Mouse (Mus musculus) hematopoietic multipotent progenitor cell, adult 10-12 weeks (in vitro differentiated cells): ENCODE data around the gene Ifna12. TPM values are rescaled to one million over a fixed set of nuclear protein-coding genes. Genes with fewer than 3 reads are reported as not detected.

Source experiments
- polyA plus RNA-seq: library from polyadenylated mRNA; stranded (reverse); fragments of >175 nt; gene quantifications from 2 replicates; pipeline ENCODE4 v1.2.3, GENCODE M21; 2012; ENCODE audit warnings: low replicate concordance

The Ifna12 gene
- not detected in 2 replicates for polyA plus RNA-seq

DNA sequence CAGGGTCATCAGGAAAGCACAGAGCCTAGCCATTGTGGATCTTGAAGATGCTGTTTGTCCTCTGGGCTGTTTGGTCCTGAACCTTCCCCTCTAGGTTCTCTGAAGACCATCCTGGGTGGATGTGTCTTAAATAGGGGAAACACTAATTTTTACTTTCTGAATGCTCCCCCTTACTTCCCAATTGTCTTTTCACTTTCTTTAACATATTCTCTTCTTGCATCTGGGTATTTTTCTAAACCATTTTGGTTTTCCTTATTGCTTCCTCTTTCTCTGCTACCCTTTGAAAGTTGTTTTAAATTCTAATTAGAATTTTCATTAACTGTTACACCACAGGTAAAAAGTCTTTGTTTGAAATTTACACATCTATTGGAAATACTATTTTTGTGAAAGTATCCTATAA is at the start of gene Ifna12:
Gene Ifna12 (minus strand): TSS at position 101 of the 400 bp plus-strand sequence.

GRCm38 (mm10) chr4:88644359-88644758 is 41.2 kb upstream of the Ifna12 start, which contains the start of gene Ifna13:
Ifna13 (minus strand) TSS chr4:88644459.

GRCm38 (mm10) chr4:88634311-88634710 is 31.1 kb upstream of the Ifna12 start, which contains the start of gene C87499:
C87499 (minus strand) TSS chr4:88634411.

DNA sequence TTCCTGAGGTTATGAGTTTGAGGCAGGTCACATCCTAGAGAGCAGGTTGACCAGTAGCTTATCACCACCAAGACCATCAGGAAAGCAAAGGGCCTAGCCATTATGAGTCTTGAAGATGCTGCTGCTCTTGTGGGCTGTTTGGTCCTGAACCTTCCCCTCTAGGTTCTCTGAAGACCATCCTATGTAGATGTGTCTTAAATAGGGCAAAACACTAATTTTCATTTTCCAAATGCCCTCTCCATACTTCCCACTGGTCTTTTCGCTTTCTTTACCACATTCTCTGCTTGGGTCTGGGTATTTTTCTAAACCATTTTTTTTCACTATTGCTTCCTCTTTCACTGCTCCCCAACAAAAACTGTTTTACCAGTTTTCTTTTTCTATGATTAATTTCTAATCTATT is 10.9 kb downstream of the Ifna12 start, which contains the start of gene Ifna9:
Gene Ifna9 (minus strand): TSS at position 101 of the 400 bp plus-strand sequence.

DNA sequence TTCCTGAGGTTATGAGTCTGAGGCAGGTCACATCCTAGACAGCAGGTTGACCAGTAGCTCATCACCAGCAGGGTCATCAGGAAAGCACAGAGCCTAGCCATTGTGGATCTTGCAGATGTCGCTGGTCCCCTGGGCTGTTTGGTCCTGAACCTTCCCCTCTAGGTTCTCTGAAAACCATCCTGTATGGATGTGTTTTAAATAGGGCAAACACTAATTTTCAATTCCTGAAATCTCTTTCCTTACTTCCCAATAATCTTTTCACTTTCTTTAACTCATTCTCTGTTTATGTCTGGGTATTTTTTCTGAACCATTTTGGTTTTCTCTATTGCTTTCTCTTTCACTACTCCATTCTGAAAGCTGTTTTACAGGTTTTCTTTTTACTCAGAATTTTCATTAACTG is 31.5 kb downstream of the Ifna12 start, which contains the start of gene Ifna14:
Gene Ifna14 (minus strand): TSS at position 101 of the 400 bp plus-strand sequence.

DNA sequence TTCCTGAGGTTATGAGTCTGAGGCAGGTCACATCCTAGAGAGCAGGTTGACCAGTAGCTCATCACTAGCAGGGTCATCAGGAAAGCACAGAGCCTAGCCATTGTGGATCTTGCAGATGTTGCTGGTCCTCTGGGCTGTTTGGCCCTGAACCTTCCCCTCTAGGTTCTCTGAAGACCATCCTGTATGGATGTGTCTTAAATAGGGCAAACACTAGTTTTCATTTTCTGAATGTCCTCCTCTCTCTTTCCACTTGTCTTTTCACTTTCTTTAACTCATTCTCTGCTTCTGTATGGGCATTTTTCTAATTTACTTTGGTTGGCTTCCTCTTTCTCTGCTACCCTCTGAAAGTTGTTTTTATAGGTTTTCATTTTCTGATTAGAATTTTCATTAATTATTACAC is 45.0 kb downstream of the Ifna12 start, which contains the start of gene Ifna15:
Gene Ifna15 (minus strand): TSS at position 101 of the 400 bp plus-strand sequence.

Other genes with a start within 250 kb of the Ifna12 start
- 0.84 and 1.4 TPM in 2 replicates for gene Hacd4, start 164.4 kb downstream of the Ifna12 start, polyA plus RNA-seq
- gene Ifnb1, start 80.6 kb downstream of the Ifna12 start, polyA plus RNA-seq = not detected in 2 replicates
- gene Ifna15, start 45.1 kb downstream of the Ifna12 start, polyA plus RNA-seq = not detected in 2 replicates
- gene Ifna14, start 31.6 kb downstream of the Ifna12 start, polyA plus RNA-seq = not detected in 2 replicates
- not detected in 2 replicates for gene Ifna9, start 11.0 kb downstream of the Ifna12 start, polyA plus RNA-seq
- not detected in 2 replicates for gene C87499, start 31.0 kb upstream of the Ifna12 start, polyA plus RNA-seq
- gene Ifna13, start 41.1 kb upstream of the Ifna12 start, polyA plus RNA-seq = not detected in 2 replicates
- gene Ifna16, start 73.5 kb upstream of the Ifna12 start, polyA plus RNA-seq = not detected in 2 replicates
- not detected in 2 replicates for gene Ifna2, start 80.5 kb upstream of the Ifna12 start, polyA plus RNA-seq
- not detected in 2 replicates for gene Ifnab, start 88.0 kb upstream of the Ifna12 start, polyA plus RNA-seq
- gene Gm26566, start 118.4 kb upstream of the Ifna12 start, polyA plus RNA-seq = 0.11 and 0.58 TPM in 2 replicates
- 6.5 and 7.8 TPM in 2 replicates for gene Klhl9, start 119.1 kb upstream of the Ifna12 start, polyA plus RNA-seq
- not detected in 2 replicates for gene Gm13271, start 151.5 kb upstream of the Ifna12 start, polyA plus RNA-seq
- gene Gm13283, start 156.7 kb upstream of the Ifna12 start, polyA plus RNA-seq = not detected in 2 replicates
- gene Gm13290, start 170.5 kb upstream of the Ifna12 start, polyA plus RNA-seq = not detected in 2 replicates
- not detected in 2 replicates for gene Gm13289, start 173.5 kb upstream of the Ifna12 start, polyA plus RNA-seq
- not detected in 2 replicates for gene Gm13272, start 176.5 kb upstream of the Ifna12 start, polyA plus RNA-seq
- not detected in 2 replicates for gene Ifnz, start 178.8 kb upstream of the Ifna12 start, polyA plus RNA-seq
- not detected in 2 replicates for gene Gm13276, start 182.3 kb upstream of the Ifna12 start, polyA plus RNA-seq
- gene Gm13277, start 185.3 kb upstream of the Ifna12 start, polyA plus RNA-seq = not detected in 2 replicates
- gene Gm13278, start 188.2 kb upstream of the Ifna12 start, polyA plus RNA-seq = not detected in 2 replicates
- gene Gm13275, start 191.1 kb upstream of the Ifna12 start, polyA plus RNA-seq = not detected in 2 replicates
- gene Gm13279, start 194.0 kb upstream of the Ifna12 start, polyA plus RNA-seq = not detected in 2 replicates
- gene Gm13285, start 196.3 kb upstream of the Ifna12 start, polyA plus RNA-seq = not detected in 2 replicates
- not detected in 2 replicates for gene Gm13287, start 199.9 kb upstream of the Ifna12 start, polyA plus RNA-seq
- gene Gm13288, start 202.2 kb upstream of the Ifna12 start, polyA plus RNA-seq = not detected in 2 replicates
- not detected in 2 replicates for gene Ifna7, start 212.9 kb upstream of the Ifna12 start, polyA plus RNA-seq
- gene Ifna11, start 216.6 kb upstream of the Ifna12 start, polyA plus RNA-seq = not detected in 2 replicates
- not detected in 2 replicates for gene Ifna6, start 224.0 kb upstream of the Ifna12 start, polyA plus RNA-seq
- gene Ifna5, start 232.1 kb upstream of the Ifna12 start, polyA plus RNA-seq = not detected in 2 replicates
- not detected in 2 replicates for gene Ifna4, start 238.5 kb upstream of the Ifna12 start, polyA plus RNA-seq
- not detected in 2 replicates for gene Ifna1, start 246.7 kb upstream of the Ifna12 start, polyA plus RNA-seq